Mouse (Mus musculus) liver, embryonic 12.5 days (tissue): ENCODE data around the gene Sik3. TPM values are rescaled to one million over a fixed set of nuclear protein-coding genes. Genes with fewer than 3 reads are reported as not detected.
"Not testable (repeated sequence)": the region's sequence is repeated elsewhere in the genome, so short reads cannot be mapped to it uniquely, and the experiment has no call there.

Source experiments
- ATAC-seq: fragments of 200-750 bp; cut with Nextera tagmentation; 2 replicates; pipeline ENCODE4 v1.8.0; 2017; ENCODE audit warnings: moderate number of reproducible peaks, mild to moderate bottlenecking, moderate library complexity
- H3K27ac ChIP-seq: fragments of 300-500 bp; sonication (generic); 2 replicates; pipeline ENCODE4 v1.5.1; 2016; ENCODE audit warnings: mild to moderate bottlenecking
- H3K27me3 ChIP-seq: fragments of 300-500 bp; sonication (generic); replicated peaks from 2 replicates; pipeline ENCODE4 v1.6.1; 2016; ENCODE audit warnings: mild to moderate bottlenecking, moderate library complexity
- H3K36me3 ChIP-seq: fragments of 300-500 bp; sonication (generic); 2 replicates; pipeline ENCODE4 v1.6.1; 2016; ENCODE audit warnings: mild to moderate bottlenecking, moderate library complexity
- H3K4me1 ChIP-seq: fragments of 300-500 bp; sonication (generic); 2 replicates; pipeline ENCODE4 v1.6.1; 2016
- H3K4me2 ChIP-seq: fragments of 300-500 bp; sonication (generic); 2 replicates; pipeline ENCODE4 v1.6.1; 2016; ENCODE audit warnings: mild to moderate bottlenecking, moderate library complexity
- H3K4me3 ChIP-seq: fragments of 300-500 bp; sonication (generic); 2 replicates; pipeline ENCODE4 v1.5.1; 2016; ENCODE audit warnings: mild to moderate bottlenecking, moderate library complexity
- H3K9ac ChIP-seq: fragments of 300-500 bp; sonication (generic); 2 replicates; pipeline ENCODE4 v1.6.1; 2016; ENCODE audit warnings: mild to moderate bottlenecking, moderate library complexity
- H3K9me3 ChIP-seq: fragments of 300-500 bp; sonication (generic); replicated peaks from 2 replicates; pipeline ENCODE4 v1.6.1; 2016; ENCODE audit warnings: mild to moderate bottlenecking, moderate library complexity
- WGBS: fragments of 180-500 bp; shearing (Covaris S2); methylation state at CpG from one replicate; pipeline ENCODE4 v1.1.7; 2016; ENCODE audit not compliant: insufficient replicate concordance; 5-methylcytosine and 5-hydroxymethylcytosine counted together
- polyA plus RNA-seq: library from polyadenylated mRNA; unstranded; fragments of >200 nt; fragmentation: Nextera tagmentation; extraction: Ambion mirVana; gene quantifications from 2 replicates; pipeline ENCODE4 v1.2.1, GENCODE M21; 2016

Gene Sik3
- polyA plus RNA-seq, 1 experiment from 2014 or later, result 7.1 TPM

- 34% methylated on average over 4 of the region's 4 CpGs for WGBS
- Histone ChIP-seq H3K4me2 (no peak overlapping the region), H3K36me3 (peaks cover 15% of the 10 kb centered on the region), H3K27ac (no peak overlapping the region), H3K9me3 (0 out of 2 replicates have a peak, but pooled peaks cover 4% of the 10 kb centered on the region), H3K9ac (no peak overlapping the region), H3K4me3 (no peak overlapping the region), H3K27me3 (no peaks in the 10 kb centered on the region), H3K4me1 (peaks cover 31% of the 10 kb centered on the region)
- ATAC-seq, result no peak
Observed at GRCm38 (mm10) chr9:46121486-46121885, 108.9 kb downstream of the Sik3 start.

DNA sequence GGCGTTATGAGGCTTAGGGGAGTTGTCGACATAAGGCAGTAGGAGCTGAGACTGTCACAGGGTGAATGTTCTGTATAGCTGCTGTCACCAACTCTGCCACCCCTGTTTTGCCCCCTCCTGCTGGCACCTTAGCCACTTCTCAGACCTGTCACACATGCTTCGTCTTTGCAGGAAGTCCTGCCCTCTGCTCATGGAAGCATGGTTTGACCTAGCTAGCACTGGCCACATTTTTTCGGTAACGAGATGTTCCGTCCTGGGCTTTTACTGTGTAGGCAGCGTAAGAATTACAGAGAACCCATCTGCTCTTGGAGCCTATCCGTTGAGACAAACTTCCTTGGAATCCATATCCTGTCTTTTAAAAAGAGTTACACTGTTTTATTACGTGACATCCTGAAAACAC, 110.1 kb downstream of the Sik3 start:
- no peak for ATAC-seq
- no peak overlapping the region for H3K4me2 ChIP-seq
- no peak overlapping the region for H3K9ac ChIP-seq
- 77% methylated on average over 9 of the region's 9 CpGs for WGBS
- peaks cover 31% of the 10 kb centered on the region for H3K4me1 ChIP-seq
- H3K36me3 ChIP-seq, result peaks cover 16% of the 10 kb centered on the region
- H3K27me3 ChIP-seq, result no peaks in the 10 kb centered on the region
- no peak overlapping the region for H3K27ac ChIP-seq
- no peak overlapping the region for H3K4me3 ChIP-seq
- 0 out of 2 replicates have a peak, but pooled peaks cover 4% of the 10 kb centered on the region for H3K9me3 ChIP-seq

- H3K9ac ChIP-seq, result no peak overlapping the region
- H3K4me3 ChIP-seq, result no peak overlapping the region
- no peak overlapping the region for H3K27ac ChIP-seq
- ATAC-seq, result no peak
- peaks cover 22% of the 10 kb centered on the region for H3K36me3 ChIP-seq
- H3K4me1 ChIP-seq, result peaks cover 17% of the 10 kb centered on the region
- H3K4me2 ChIP-seq, result no peak overlapping the region
- 78% methylated on average over 2 of the region's 2 CpGs for WGBS
- no peaks in the 10 kb centered on the region for H3K9me3 ChIP-seq
- no peaks in the 10 kb centered on the region for H3K27me3 ChIP-seq
Observed at GRCm38 (mm10) chr9:46126295-46126694, 113.7 kb downstream of the Sik3 start.

DNA sequence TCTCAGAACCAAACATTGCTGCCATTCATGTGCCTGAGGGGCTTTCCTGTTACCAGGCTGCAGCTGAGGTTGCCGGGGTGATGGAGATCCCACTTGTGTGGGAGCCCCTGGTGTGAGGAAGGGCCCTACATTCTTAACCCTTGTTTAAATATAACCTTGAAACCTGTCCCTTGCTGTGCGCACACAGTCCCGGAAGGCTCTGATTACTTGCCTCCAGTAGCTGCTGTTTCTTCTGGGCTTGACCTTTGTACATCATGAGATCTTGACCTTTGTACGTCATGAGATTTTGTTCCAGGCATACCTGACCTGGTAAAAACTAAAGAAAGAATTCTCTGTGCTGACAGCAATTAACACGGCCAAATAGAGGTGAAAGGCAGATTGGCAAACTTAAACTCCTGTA, 114.7 kb downstream of the Sik3 start:
- H3K9me3 ChIP-seq, result no peaks in the 10 kb centered on the region
- ATAC-seq, result no peak
- H3K27ac ChIP-seq, result no peak overlapping the region
- no peak overlapping the region for H3K4me2 ChIP-seq
- H3K4me3 ChIP-seq, result no peak overlapping the region
- 65% methylated on average over 5 of the region's 5 CpGs for WGBS
- H3K9ac ChIP-seq, result no peak overlapping the region
- H3K36me3 ChIP-seq, result peaks cover 22% of the 10 kb centered on the region
- no peaks in the 10 kb centered on the region for H3K27me3 ChIP-seq
- peaks cover 11% of the 10 kb centered on the region for H3K4me1 ChIP-seq

DNA sequence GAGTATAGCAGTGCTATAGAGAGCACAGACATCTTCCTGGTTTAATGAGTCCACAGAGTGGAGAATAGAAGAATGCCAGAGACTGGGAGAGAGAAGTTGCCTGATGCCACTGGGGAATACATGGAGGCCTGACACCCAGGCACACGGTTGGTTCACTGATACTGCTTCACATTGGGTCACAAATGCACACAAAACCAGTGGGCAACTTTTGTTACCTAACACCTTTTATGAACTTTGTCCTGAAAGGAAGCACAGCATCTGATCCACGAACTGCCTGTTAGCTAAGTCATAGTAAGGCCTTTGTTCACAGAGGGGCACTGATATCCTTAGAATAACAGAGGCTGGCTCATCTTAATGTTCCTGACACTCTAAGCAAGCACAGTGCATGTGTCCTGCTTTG, 116.6 kb downstream of the Sik3 start:
- no peak for ATAC-seq
- 64% methylated on average over 2 of the region's 2 CpGs for WGBS
- H3K4me1 ChIP-seq, result peaks cover 11% of the 10 kb centered on the region

DNA sequence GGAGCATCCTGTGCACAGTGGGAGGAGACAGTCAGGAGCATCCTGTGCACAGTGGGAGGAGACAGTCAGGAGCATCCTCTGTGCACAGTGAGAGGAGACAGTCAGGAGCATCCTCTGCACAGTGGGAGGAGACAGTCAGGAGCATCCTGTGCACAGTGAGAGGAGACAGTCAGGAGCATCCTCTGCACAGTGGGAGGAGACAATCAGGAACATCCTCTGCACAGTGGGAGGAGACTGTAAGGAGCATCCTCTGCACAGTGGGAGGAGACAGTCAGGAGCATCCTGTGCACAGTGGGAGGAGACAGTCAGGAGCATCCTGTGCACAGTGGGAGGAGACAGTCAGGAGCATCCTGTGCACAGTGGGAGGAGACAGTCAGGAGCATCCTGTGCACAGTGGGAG, 120.2 kb downstream of the Sik3 start:
- H3K27ac ChIP-seq, H3K36me3 ChIP-seq, H3K4me3 ChIP-seq, H3K9ac ChIP-seq, ATAC-seq, H3K4me1 ChIP-seq, H3K4me2 ChIP-seq, H3K27me3 ChIP-seq, H3K9me3 ChIP-seq: not testable (repeated sequence)

More for the DNA sequence above, 116.6 kb downstream of the Sik3 start:
- Histone ChIP-seq H3K4me2 (no peak overlapping the region), H3K36me3 (peaks cover 11% of the 10 kb centered on the region; the same call in 1 of the 2 replicates), H3K27me3 (no peaks in the 10 kb centered on the region), H3K9ac (no peak overlapping the region), H3K9me3 (no peaks in the 10 kb centered on the region), H3K27ac (no peak overlapping the region), H3K4me3 (no peak overlapping the region)

DNA sequence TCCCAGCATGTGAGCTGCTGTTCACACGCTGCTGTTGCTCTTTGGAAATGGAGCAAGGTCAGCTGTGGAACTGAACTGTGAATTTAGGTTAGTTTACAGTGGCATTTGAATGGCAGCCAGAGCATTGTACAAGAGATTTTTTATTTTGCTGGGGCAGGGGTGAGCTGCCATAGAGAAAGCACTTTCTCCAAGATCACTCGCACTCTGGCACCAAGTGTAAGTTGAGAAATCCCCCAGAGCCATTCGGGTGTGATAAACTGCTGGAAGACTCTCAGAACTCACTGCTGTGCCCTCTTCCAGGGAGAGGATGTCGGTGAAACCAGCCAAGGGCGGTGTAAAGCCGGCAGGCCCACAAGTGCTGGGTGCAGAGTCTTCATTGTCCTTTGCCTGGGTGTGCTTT, 126.2 kb downstream of the Sik3 start:
- H3K4me3 ChIP-seq, result no peak overlapping the region
- no peak for ATAC-seq
- H3K9me3 ChIP-seq, result no peaks in the 10 kb centered on the region
- 77% methylated on average over 6 of the region's 6 CpGs for WGBS
- H3K36me3 ChIP-seq, result 0 out of 2 replicates have a peak, but pooled peaks cover 2% of the 10 kb centered on the region
- no peaks in the 10 kb centered on the region for H3K27me3 ChIP-seq
- H3K4me1 ChIP-seq, result no peaks in the 10 kb centered on the region; the same call in 1 of the 2 replicates
- H3K27ac ChIP-seq, result no peak overlapping the region
- H3K4me2 ChIP-seq, result no peak overlapping the region
- H3K9ac ChIP-seq, result no peak overlapping the region

DNA sequence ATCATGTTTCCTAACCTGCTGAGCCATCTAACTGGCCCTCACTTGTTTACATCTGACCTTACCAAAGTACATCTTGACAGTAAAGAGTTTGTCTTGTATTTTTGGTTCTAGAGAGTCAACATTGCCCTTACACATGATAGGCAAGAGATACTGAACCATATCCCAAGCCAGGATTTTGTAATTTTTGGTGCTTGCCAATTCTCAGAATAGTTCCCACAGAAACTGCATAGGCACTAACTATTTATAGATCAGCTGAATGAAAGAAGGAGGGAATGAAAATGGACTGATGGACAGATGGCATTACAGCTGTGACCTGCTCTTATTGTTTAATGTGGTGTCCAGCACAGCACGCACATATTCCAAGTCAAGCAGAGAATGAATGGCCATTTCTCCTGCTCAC, 128.2 kb downstream of the Sik3 start:
- H3K27ac ChIP-seq, result no peak overlapping the region
- no peak overlapping the region for H3K4me2 ChIP-seq
- H3K4me1 ChIP-seq, result no peaks in the 10 kb centered on the region; the same call in 1 of the 2 replicates
- H3K4me3 ChIP-seq, result no peak overlapping the region
- no peak for ATAC-seq
- no peak overlapping the region for H3K9ac ChIP-seq
- no peaks in the 10 kb centered on the region for H3K9me3 ChIP-seq
- 85% methylated on average over 1 of the region's 1 CpGs for WGBS
- H3K27me3 ChIP-seq, result no peaks in the 10 kb centered on the region
- H3K36me3 ChIP-seq, result 0 out of 2 replicates have a peak, but pooled peaks cover 2% of the 10 kb centered on the region

DNA sequence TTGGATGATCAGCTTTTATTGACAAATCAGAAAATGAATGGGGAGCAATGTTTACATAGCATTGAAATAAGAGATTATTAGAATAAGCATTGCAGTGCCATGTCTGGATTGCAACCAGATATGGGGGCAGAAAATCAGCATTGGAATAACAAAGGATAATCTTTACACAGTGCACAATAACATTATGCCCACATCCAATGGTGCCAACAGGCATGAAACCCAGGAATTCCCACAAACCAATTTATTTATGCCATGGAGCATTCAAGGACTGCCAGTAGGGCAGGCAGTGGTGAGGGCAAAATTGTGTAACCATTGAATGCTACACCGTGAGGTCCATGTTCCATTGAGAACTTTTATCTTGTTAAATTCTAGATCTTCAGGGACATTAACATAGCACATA, 129.4 kb downstream of the Sik3 start:
- no peak for ATAC-seq
- H3K36me3 ChIP-seq, result 0 out of 2 replicates have a peak, but pooled peaks cover 2% of the 10 kb centered on the region
- H3K27ac ChIP-seq, result no peak overlapping the region
- H3K4me3 ChIP-seq, result no peak overlapping the region
- H3K9me3 ChIP-seq, result no peaks in the 10 kb centered on the region
- no peak overlapping the region for H3K4me2 ChIP-seq
- H3K27me3 ChIP-seq, result no peaks in the 10 kb centered on the region
- WGBS, result 68% methylated on average over 1 of the region's 1 CpGs
- peaks cover 3% of the 10 kb centered on the region; the same call in 1 of the 2 replicates for H3K4me1 ChIP-seq
- no peak overlapping the region for H3K9ac ChIP-seq

- WGBS, result 87% methylated on average over 1 of the region's 1 CpGs
Observed at GRCm38 (mm10) chr9:46142492-46142891, 129.9 kb downstream of the Sik3 start.

DNA sequence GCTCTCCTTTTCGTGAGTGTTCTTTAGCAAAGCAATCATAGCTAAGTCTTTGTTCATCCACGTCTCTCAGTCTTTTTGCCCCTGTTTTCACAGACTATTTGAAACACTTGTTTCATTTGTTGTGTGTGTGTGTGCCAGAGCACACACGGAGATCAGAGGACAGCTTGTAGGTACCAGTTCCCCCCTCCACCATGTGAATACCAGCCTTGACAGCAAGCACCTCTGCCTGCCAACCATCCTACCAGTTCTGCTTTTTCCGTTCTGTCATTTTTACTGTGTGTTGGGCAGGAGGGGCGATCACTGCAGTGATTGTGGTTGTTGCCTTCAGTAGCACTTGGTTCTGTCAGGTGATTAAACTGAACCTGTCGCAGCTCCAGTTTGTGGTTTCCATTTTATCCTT, 132.4 kb downstream of the Sik3 start:
- Histone ChIP-seq H3K4me1 (peaks cover 31% of the 10 kb centered on the region), H3K27me3 (no peaks in the 10 kb centered on the region), H3K4me2 (no peak overlapping the region), H3K9me3 (no peaks in the 10 kb centered on the region), H3K4me3 (no peak overlapping the region), H3K36me3 (no peaks in the 10 kb centered on the region), H3K9ac (no peak overlapping the region), H3K27ac (no peak overlapping the region)
- no peak for ATAC-seq
- WGBS, result 73% methylated on average over 6 of the region's 6 CpGs

More at GRCm38 (mm10) chr9:46142492-46142891, 129.9 kb downstream of the Sik3 start:
- H3K27ac ChIP-seq, result no peak overlapping the region
- H3K36me3 ChIP-seq, result 0 out of 2 replicates have a peak, but pooled peaks cover 2% of the 10 kb centered on the region
- no peaks in the 10 kb centered on the region for H3K9me3 ChIP-seq
- no peak for ATAC-seq
- H3K4me1 ChIP-seq, result peaks cover 7% of the 10 kb centered on the region; the same call in 1 of the 2 replicates
- H3K4me3 ChIP-seq, result no peak overlapping the region
- H3K4me2 ChIP-seq, result no peak overlapping the region
- no peaks in the 10 kb centered on the region for H3K27me3 ChIP-seq
- no peak overlapping the region for H3K9ac ChIP-seq

DNA sequence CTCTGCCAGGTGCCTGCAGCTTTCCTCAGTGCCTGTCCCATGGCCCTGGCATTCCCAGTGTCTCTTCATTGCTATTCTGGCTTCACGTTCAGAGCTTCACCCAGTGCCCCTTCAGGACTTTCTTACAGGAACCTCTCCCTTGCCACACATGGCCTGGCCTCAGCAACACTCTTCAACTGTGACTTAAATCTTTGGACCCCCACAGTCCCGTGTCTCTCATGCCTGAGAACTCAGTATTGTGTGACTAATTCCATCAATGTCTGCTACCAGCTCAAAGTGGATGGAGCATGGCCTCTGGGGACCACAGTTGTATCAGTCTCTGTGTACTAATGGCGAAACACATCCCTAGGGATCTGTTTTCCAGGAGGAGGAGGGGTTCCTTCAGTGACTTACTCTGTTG, 133.8 kb downstream of the Sik3 start:
- Histone ChIP-seq H3K4me1 (peaks cover 46% of the 10 kb centered on the region), H3K4me2 (no peak overlapping the region), H3K36me3 (no peaks in the 10 kb centered on the region), H3K9me3 (no peaks in the 10 kb centered on the region), H3K9ac (no peak overlapping the region), H3K27ac (no peak overlapping the region), H3K4me3 (no peak overlapping the region), H3K27me3 (no peaks in the 10 kb centered on the region)
- no peak for ATAC-seq
- 54% methylated on average over 3 of the region's 3 CpGs for WGBS

- Histone ChIP-seq H3K27ac (no peak overlapping the region), H3K36me3 (no peaks in the 10 kb centered on the region), H3K4me2 (no peak overlapping the region), H3K27me3 (no peaks in the 10 kb centered on the region), H3K9ac (no peak overlapping the region), H3K4me1 (peaks cover 62% of the 10 kb centered on the region), H3K9me3 (no peaks in the 10 kb centered on the region), H3K4me3 (no peak overlapping the region)
- WGBS, result 60% methylated on average over 4 of the region's 4 CpGs
- ATAC-seq, result no peak
Observed at GRCm38 (mm10) chr9:46148723-46149122, 136.1 kb downstream of the Sik3 start.
